Mouse (Mus musculus): ENCODE data around the gene Gm16440. TPM values are rescaled to one million over a fixed set of nuclear protein-coding genes. Genes with fewer than 3 reads are reported as not detected.

The Gm16440 gene
- polyA plus RNA-seq (2012; rRNA removed) = not detected in 2 replicates

DNA sequence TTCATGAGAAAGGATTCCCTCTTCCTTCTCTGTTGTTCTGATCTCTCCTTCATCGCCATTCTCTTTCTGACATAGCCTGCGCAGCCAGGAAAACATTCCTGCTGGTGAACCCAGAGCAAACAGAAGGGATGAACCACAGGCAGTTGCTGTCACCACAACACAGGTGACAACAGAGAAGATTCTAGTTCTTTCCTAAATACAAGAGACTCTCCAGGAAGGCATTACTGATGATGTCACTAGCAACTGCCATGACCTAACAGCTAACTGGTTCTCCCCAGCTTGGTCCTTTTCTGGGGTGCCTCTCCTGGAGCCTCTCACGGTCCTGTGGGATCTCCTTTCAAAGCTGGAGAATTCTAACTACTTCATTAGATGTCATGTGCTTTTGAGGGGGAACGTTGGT is at the start of gene Gm16440:
Gene Gm16440, minus strand, starts transcription at position 101 of the 400 bp plus-strand sequence.

DNA sequence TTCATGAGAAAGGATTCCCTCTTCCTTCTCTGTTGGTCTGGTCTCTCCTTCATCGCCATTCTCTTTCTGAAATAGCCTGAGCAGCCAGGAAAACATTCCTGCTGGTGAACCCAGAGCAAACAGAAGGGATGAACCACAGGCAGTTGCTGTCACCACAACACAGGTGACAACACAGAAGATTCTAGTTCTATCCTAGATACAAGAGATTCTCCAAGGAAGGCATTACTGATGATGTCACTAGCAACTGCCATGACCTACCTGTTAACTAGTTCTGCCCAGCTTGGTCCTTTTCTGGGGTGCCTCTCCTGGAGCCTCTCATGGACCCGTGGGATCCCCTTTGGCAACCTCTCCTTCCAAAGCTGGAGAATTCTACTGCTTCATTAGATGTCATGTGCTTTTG is 22.3 kb upstream of the Gm16440 start, which contains the start of gene Gm3591:
Gene Gm3591, minus strand, starts transcription at position 101 of the 400 bp plus-strand sequence.

DNA sequence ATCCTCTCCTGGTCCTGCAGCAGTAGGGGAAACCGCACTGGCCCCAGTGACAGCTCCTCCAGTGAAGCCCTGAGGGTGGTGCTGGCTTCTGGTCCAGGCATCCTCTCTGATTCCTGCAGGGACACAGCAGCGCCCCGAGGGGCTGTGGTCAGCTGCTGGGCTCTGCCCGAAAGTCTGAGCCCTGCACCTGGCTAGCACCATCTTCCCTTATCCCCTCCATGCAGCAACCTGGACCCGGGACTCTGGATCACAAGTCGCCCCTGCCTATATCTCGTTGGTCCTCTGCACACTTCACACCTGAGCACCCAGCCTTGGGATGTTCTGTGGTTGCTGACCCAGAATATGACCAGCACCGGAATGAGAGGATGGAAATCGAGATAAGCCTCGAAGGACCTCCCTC is 46.5 kb downstream of the Gm16440 start, which contains the start of gene Gm3618:
Gene Gm3618, minus strand, starts transcription at position 101 of the 400 bp plus-strand sequence.

Other genes starting within 250 kb of the Gm16440 start
- gene Gm21560, start 171.0 kb downstream of the Gm16440 start, polyA plus RNA-seq (2012; rRNA removed) = not detected in 2 replicates
- gene Gm3411, start 103.1 kb downstream of the Gm16440 start, polyA plus RNA-seq (2012; rRNA removed) = 0.04 TPM in 1 of 2 replicates, not detected in the other
- gene Gm21103, start 85.5 kb downstream of the Gm16440 start, polyA plus RNA-seq (2012; rRNA removed) = not detected in 2 replicates
- not detected in 2 replicates for gene Gm3618, start 46.6 kb downstream of the Gm16440 start, polyA plus RNA-seq (2012; rRNA removed)
- 0.04 TPM in 1 of 2 replicates, not detected in the other for gene Gm3591, start 22.2 kb upstream of the Gm16440 start, polyA plus RNA-seq (2012; rRNA removed)
- gene Gm3594, start 54.3 kb upstream of the Gm16440 start, polyA plus RNA-seq (2012; rRNA removed) = not detected in 2 replicates
- not detected in 2 replicates for gene Gm8356, start 147.0 kb upstream of the Gm16440 start, polyA plus RNA-seq (2012; rRNA removed)
- not detected in 2 replicates for gene Gm3629, start 200.3 kb upstream of the Gm16440 start, polyA plus RNA-seq (2012; rRNA removed)
- gene Gm3460, start 232.1 kb upstream of the Gm16440 start, polyA plus RNA-seq (2012; rRNA removed) = not detected in 2 replicates